Mouse (Mus musculus) thymus, postnatal 4 days (tissue): ENCODE measurements around the gene Stpg2.
"Not testable (repeated sequence)": the region's sequence is repeated elsewhere in the genome, so short reads cannot be mapped to it uniquely, and the experiment has no call there.

Experiments used
- DNase-seq: peaks from one replicate; pipeline ENCODE4 v3.0.0; 2021

The Stpg2 gene

DNA sequence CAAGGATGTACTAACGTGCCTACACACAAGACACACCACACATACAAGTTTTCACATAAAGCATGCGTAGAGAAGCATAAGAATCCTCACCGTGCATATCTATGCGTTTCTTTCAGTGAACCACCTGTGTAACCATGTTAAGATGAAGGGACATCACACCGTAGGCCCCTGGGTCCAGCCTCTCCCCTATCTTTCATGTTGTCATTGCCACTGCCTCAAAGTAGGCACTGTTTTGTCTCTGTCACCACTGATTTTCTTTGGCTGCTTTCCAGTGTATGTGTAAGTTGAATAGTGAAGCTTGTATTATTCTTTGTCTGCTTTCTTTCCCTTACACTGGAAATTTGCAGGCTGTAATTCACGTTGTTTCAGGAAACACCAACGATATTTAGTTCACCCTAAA is 236.7 kb downstream of the Stpg2 start:
- no peak for DNase-seq

DNA sequence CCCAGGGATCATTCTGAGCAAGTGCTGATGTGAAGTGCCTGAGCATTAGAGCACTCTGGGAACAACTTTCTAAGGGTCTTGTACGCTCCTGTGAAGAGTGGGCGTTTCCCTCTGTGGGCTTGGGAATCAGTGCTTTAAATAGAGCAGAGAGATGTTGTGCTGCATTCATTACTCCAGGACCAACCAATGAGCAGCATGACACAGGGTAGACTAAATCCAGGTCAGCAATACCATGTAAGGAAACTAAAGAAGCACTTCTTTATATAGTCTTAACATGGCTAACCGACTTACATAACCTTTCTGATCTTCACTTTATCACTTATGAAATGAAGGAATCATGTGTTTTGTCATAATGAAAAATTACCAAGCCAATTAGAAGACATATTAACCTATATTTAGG is 290.4 kb downstream of the Stpg2 start:
- no peak for DNase-seq

DNA sequence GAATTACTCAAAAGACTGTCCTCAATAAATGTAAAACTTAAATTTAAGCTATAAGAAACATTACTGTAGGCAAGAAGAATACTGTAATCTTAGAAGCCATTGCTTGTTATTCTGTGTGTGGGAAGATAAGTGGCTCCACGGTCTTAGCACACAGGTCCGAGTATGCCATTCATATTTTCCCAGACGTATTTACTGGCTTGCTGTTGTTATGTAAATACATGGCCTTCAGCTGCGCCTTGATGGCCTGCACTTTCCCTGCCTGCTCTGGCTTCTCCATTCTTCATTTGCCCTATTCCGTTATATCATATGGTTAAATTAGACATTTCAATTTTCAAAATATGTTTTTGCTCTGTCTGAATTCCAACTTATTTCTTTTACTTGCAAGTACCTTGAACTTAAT is 296.7 kb downstream of the Stpg2 start:
- no peak for DNase-seq

DNA sequence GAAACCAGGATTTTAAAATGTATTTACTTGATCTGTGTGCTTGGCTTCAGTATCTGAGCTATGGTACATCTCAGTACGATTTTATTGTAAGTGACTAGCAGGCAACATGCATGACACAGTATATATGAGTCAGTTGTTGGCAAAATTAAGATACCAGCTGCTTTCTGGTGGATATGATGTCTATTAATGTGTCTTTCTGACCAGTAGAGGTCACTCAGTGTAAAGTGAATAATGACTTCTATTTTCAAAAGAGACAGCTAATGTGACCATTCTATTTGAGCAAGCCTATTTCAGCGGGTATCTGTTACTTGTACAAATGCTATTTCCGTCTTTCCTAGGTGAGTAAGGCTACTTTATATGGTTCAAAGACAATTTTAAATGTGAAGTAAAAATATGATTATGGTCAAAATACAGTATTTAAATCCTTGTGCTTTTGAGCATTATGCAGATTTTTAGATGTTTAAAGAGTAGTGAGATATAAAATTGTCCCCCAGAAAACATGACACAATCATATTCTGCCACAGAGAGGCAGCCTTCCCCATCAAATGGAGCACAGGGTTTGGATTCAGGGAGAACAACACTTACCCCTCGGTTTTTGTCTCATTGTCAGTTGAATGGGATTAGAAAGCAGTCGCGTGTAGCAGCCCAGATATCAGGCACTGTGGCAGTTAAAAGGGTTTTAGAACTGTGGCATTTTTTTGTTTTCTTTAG is 303.9 kb downstream of the Stpg2 start:
- DNase-seq, result no peak

DNA sequence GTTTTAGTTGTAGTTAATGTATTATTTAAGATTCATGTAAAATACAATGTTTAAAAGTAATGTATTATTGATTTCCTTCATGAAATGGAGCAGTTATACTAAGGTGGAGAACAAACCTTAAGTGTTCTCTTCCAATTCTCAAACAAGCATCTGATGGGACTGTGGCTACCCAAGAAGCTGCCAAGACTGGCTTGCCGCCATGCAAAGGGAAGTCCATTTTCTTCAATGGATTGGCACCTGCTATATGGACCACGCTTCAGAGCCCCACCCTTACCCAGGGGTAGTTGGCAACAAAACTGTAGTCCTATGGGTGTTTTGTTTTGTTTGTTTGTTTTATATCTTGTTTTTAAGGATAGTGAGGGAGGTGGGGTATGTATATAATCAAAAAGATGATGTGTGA is 373.0 kb downstream of the Stpg2 start:
- DNase-seq, result no peak

DNA sequence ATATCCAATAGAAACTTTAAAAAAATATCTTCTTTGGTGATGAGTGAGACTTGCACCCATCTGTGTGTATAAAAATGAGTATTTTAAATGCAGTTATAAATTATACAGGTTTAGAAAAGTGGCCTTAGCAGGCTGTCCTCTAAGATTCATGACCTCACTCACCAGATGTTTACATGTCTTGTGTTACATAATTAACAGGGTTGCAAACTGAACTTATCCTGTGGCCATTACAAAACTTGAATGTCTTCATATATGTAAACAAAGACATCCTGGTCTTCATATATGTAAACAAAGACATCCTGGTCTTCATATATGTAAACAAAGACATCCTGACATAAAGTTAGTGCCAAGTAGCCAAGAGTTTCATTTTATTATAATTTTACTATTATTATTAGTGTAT is 375.8 kb downstream of the Stpg2 start:
- no peak for DNase-seq

DNA sequence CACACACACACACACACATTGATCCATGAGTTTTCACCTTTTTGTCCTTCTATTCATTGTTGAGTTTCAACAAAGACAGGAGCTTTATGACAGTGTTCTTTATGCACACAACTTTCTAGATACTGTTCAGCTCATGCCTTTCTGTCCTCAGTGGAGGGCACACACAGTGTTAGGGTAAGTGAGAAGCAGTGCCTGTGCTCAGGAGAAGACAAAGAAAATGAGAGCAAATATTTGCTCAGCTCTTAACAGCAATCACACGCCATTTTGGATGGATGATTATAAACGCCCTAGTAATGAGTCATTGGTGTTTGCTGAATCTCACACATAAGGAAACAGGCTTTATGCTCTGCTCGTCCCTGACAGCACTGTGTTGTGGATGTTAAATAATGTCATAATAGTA is 394.0 kb downstream of the Stpg2 start:
- DNase-seq, result no peak

DNA sequence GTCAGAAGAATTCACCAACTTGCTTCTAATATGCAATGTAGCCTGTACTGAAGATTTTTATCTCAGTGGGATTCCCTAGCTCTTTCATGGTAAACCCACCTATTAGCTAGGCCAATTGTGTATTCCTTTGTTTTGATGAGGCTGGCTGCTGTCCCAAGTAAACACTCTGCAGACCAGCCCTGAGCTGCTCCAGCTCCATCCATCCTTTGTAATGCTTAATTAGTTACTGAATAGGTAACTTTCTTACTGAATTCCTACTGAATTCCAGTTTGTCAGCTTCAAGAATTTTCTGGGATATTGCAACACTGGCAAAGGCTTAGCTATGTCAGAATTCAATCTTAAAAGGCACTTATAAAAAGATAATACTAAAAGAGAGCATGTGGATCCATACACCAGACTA is 402.8 kb downstream of the Stpg2 start:
- DNase-seq, result not testable (repeated sequence)

DNA sequence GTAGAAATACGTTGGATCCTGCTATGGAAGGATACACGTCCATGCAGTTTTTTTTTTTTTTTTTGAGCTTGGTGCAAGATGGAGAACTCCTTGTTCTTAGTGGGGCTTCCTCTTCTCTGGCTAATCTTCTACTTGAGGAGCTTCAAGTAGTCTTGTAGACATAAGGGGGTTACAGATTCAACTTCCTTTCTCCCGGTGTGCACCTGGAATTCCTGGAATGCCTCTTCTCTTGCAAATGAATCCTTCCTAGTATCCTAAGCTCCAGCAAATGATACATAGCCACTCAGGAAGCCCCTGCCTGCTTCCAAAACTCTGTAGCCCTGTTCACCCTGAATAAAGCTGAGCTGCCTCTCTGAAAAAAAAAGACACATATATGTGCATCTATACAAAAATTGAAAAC is 409.1 kb downstream of the Stpg2 start:
- DNase-seq, result no peak

DNA sequence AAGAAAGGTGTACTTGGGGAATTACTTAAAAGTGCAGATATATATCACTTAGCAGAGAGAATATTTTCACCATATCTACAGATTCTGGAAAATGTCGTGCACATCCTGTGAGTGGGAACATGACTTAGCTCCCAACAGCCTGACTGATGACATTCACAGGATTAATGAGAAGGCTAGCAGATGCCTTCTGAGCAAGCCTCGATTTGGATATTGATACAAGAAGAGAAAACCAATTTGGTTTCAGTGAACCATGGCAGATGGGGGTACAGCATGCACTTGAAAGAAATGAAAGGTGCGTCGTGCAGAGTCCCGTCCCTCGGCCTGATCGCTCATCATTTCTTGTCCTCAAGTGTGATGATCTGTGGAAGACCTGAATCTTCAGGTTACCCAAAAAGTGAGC is 410.3 kb downstream of the Stpg2 start:
- no peak for DNase-seq

DNA sequence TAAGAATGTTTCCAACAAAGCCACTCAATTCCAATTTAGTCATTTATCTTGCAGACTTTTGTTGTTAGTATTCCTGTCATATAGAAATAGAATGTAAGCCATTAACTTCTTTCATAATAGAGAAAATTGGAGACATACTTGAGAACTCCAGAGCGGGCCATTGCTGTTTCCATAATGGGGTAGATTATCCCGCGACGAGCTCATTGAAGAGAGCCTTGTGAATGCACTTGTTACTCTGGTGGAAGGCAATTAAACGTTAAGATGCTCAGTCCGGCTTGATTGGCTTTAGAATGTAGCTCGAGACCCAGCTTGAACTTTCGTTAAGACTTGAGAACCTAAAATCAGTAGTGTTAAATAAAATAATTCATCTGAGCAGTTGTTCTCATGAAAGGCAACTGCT is 432.4 kb downstream of the Stpg2 start:
- no peak for DNase-seq

DNA sequence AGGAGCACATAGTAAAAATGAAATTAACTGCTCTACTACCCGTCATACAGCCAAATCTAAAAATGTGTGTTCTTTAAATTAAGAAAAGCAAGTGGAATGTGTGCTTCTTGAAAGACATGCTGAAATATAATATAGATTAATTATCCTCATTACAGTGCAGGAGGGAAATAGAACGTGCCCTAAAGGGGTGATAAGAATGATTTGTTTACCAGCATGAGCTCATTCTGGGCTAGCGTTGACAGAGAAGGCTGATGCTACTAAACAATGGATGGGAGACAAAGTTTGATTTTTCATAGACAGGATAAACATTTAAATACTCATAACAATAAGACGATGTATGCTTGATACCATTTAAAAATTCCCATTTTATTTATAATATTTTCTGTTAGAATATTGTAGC is 446.0 kb downstream of the Stpg2 start:
- DNase-seq, result no peak

DNA sequence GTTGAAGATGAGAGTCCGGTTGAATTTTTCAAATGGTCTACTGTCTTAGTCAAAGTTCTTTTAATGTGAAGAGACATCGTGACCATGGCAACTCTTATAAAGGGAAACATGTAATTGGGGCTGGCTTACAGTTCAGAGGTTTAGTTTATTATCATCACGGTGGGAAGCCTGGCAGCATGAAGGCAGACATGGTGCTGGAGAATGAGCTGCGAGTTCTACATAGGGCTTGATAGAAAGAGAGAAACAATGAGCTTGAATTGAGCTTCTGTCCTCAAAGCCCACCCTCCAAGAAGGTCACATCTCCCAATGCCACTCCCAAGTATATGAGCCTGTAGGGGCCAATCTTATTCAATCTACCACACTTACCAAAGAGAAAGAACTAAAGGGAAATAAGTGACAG is 453.9 kb downstream of the Stpg2 start:
- DNase-seq, result no peak

DNA sequence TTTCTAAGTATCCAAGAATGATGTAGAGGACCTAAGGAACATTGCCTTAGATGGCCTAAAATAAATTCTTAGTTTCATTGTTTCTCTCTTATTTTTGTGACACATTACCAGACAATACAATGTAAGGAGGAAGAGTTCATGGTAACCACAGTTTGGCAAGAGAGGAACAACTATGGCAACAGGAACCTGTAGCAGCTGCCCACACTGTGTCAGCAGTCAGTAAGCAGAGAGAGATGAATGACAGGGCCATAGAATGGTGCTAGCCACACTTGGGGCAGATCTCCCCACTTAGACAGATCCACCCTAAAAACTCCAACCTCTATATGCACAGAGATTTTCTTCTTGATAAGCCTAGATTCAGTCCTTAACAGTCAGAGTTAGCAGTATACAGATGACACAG is 456.7 kb downstream of the Stpg2 start:
- no peak for DNase-seq

DNA sequence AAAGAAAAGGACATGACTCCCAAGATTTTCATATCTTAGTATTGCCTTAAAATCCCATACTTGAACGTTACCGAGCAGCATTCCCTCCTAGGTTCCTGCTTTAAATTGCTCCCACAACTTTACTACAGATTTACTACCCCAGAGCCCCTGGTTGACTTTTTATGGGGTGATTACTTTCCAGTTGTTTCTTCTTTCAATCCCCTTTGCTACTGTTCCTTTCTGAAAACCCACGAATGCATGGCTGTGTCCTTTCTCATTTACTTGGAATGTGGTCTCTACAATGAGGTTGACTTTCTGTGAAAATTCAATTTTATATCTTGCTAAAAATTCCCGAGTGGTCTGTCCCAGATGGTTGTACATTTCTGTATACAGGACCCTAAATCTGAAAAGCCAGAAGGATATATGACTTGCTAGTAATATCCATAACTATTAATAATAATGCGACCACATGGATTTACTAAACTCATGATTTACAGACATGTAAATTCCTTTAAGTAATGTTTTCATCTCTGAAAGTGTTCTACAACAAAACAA is 458.3 kb downstream of the Stpg2 start:
- DNase-seq, result no peak

DNA sequence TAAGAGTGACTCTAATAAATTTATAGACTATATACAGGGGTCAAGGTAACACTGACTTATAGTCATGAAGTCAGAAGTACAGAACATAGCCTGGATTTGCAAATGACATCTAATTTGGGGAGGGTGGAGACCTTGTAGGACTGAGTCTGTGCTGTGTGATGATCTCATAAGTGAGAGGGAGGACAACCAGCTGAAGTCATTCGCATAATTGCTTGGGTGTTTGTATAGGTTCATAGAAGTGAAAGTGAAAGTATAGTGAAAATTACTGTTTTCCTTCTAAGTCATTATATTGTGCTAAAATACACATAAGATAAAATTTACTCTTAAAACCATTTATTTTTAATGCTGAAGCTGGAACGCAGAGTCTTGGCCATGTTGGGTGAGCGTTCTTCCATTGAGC is 459.6 kb downstream of the Stpg2 start:
- no peak for DNase-seq

DNA sequence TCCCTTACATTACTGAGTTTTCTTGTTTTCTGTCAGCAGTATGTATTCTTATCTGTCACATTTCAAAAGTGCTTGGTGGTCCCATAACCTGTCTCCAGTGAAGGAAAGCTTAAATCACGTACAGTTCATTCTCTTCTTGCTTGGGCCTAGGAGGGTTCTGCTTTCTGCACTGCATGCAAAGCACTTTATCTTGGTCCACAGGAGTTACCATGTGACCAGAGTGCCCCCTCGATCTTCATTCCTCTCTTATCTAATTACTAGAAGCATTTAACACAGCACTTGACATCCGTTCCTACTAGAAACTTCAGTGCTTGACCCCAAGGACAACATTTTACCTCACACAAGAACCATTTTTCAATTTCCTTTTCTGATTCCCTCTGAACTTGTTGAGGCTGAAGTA is 470.7 kb downstream of the Stpg2 start:
- DNase-seq, result no peak

DNA sequence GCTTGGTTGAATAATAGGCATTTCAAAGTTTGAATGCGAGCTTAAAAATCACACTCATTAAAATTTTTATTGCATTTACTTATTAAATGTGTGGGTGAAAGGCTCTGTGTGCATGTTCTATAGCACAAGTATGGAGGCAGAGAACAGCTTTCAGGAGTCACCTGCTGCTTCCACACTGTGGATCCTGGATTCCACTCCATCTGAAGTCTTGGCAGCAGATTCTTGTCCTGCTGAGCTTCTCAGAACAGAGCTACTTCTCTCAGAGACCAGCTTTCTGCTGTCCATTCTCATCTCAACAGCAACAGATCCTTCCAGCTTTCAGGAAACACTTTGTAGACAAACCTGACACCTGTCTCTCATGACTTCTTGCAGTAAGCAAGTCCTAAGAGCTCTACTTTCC is 471.2 kb downstream of the Stpg2 start:
- no peak for DNase-seq

DNA sequence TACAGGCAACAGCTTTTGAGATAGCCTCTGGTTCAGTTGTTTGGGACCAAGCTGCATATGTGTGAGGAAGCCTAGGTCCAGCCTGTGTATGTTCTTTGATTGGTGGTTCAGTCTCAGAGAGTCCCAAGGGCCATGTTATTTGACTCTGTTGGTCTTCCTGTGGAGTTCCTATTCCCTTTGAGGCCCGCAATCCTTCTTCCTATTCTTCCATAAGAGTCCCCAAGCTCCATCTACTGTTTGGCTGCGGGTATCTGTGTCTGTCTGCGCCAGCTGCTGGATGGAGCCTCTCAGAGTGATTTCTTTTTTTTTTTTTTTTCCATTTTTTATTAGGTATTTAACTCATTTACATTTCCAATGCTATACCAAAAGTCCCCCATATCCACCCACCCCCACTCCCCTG is 498.7 kb downstream of the Stpg2 start:
- not testable (repeated sequence) for DNase-seq

DNA sequence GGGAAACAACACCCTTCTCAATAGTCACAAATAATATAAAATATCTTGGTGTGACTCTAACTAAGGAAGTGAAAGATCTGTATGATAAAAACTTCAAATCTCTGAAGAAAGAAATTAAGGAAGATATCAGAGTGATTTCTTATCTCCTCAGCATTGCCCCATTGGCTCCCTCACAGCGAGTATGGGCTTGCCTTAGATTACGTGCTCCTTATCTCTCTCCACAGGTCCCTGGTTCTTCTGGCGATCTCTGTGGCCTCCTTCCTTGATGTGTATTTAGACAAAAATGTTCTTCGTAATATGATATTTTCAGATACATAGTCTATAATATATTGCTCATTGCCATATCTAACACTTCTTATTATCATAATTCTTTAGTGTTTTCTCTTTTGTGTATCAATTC is 501.9 kb downstream of the Stpg2 start:
- DNase-seq, result not testable (repeated sequence)

DNA sequence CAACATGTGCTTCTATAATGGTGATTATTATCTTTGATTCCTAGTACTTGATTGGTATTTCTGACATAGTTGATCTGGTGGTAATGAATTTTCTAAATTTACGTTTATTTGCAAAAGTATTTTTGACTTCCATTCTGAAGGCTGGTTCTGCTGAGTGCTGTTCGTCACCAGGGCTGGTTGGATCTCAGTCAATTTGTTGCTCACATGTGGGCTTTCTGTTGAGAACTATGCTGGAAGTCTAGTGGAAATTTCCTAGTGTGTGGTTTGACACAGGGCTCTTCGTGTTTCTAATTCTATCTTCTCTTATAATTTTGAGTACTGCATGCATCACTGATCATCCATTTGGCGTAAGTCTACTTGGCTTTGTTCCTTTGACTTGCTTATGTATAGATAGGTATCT is 504.3 kb downstream of the Stpg2 start:
- no peak for DNase-seq

DNA sequence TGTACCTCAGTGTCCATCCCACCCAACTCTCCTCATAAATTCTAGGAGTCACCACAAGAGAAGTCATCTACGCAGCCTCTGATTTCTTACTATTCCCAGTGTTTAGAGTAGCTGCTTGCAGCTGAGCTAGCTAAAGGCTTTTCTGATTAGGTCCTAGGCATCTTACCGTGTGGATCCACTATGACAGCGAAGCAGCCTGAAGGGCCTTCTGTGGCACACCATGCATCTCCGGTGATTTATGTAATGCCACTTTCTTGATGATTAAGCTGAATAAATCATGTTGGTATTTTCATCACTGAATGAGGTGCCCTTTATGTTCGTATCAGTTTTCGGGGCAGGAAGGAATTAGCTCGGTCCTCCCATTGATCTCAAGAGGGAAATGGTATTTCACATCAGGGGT is 523.3 kb downstream of the Stpg2 start:
- no peak for DNase-seq

DNA sequence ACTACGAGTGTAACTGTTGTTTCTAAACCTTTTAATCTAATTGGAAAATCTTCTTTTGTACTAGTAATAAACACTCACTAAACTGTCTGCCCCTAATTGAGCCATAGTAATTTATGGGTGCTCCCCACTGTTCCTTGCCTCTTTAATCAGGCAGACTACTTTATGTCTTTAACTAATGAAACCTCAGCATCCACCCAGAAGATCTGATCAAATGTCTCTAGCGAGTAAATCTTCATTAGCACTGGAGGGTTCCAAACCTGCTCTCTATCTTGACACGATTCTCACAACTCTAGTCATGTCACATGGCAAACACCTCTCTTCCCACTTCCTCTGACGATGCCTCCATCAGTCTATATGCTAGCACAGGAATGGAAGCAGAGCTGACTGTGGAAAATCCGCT is 523.8 kb downstream of the Stpg2 start:
- no peak for DNase-seq

DNA sequence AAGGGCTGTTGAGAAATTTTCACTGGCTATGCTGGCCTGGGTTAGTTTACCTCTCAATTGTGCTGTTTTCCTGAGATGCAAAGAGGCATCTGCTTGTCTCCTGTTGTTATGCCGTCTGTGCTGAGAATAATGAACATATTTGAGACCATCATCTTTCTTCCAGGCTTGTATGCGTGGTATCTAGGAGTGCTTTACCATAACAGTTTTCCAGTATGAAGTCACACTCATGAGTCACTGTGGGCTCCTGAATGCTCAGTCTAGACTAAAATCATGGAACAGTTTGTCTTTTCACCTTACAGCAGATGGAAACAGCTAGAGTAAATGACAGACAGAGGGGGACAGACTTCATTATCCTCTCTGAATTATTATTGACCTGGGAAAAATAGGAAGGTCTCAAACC is 527.7 kb downstream of the Stpg2 start:
- DNase-seq, result no peak

DNA sequence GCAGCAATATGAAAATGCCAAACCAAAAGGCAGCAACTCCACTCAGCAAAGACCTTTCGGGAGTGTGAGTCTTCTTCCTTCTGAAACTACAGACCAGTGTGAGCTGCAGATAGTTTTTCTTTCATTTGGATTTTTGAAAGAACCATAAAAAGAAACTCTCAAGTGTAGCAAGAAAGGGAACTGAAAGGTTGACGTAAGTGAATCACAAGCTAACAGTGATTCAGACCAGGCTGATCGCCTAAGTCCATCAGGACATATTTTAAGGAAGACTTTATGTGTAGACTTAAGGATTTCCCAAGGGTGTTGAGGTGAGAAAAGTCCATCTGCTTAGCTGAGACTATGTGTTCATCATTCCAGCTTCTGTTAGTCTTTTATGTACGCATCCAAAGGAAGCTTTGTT is 533.9 kb downstream of the Stpg2 start:
- DNase-seq, result no peak
